Mouse (Mus musculus): Measurements from ENCODE around the gene Shroom2. TPM values are rescaled to one million over a fixed set of nuclear protein-coding genes. Genes with fewer than 3 reads are reported as not detected.

Shroom2 gene
- total and polyA plus RNA-seq, 3 experiments: 0.09 TPM; not detected in 2

DNA sequence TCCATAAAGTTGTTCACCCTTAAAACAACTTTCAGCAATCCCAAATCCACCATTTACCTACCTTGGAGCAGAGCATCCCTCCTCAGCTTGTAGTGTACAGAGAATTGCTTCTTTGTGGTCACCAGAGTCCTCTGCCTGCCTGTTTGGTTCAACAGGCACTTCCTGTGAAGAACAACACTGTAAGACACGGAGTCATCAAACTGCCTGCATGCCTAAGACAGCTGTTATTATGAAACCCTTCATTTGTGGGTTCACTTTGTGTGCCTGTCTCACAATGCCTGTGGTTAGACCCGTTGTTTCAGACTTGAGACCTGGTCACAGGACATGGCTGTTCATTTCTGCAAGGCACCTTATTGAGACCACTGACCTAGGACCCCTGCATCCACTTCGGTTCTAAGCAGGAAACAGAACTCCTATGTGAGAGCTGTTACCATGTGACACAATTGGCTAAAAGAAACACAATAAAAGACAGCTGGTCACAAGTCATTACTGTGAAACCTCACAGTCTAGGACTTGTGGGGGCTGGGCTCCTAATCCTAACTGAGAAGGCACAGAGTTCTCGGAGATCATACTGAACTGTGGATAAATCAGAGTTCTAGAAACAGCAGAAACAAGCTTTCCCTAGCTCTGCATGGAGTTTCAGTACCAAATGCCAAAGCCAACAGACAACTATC, 111.8 kb downstream of the Shroom2 start:
- Histone ChIP-seq H3K4me3 (replicated peaks in 1 of 3; ENCODE audit: low read depth in 2 of 3, low read length in 2 of 3, poor library complexity in 1 of 3) (no peak overlapping the region), H3K79me2 (replicated peaks; ENCODE audit: control insufficient read depth, extremely low read depth, insufficient read depth, poor library complexity, severe bottlenecking) (no peaks in the 10 kb centered on the region), H3K4me2 (ENCODE audit: insufficient read depth, low read depth, poor library complexity, severe bottlenecking) (no peak overlapping the region), H3K27me3 (replicated peaks) (no peaks in the 10 kb centered on the region), H3K4me1 (ENCODE audit: control insufficient read depth in 1 of 2, insufficient read depth in 2 of 2) (no peaks in the 10 kb centered on the region), H3K27ac (ENCODE audit: insufficient read depth, low read depth) (no peak overlapping the region), H3K36me3 (replicated peaks in 1 of 2; ENCODE audit: control insufficient read depth in 1 of 2, insufficient read depth in 1 of 2, low read length in 1 of 2) (no peaks in the 10 kb centered on the region), H3K9me3 (replicated peaks; ENCODE audit: low read length) (no peaks in the 10 kb centered on the region), H3K9ac (ENCODE audit: insufficient read depth, low read depth) (no peak overlapping the region)
- TF ChIP-seq MYC (IDR thresholded peaks at IDR 0.05; ENCODE audit: low read depth, low read length) (no peak), TBP (conservative IDR thresholded peaks at IDR 0.05; ENCODE audit: low read depth, low read length) (no peak), MAZ (IDR thresholded peaks at IDR 0.05; ENCODE audit: low read depth, low read length) (no peak), USF2 (conservative IDR thresholded peaks at IDR 0.05; ENCODE audit: low read depth, low read length) (no peak), ZMIZ1 (IDR thresholded peaks at IDR 0.05; ENCODE audit: low read depth, low read length) (no peak), ELF1 (IDR thresholded peaks at IDR 0.05; ENCODE audit: low read depth, low read length) (no peak), CHD2 (IDR thresholded peaks at IDR 0.05; ENCODE audit: low read length) (no peak), MAFK (IDR thresholded peaks at IDR 0.05; ENCODE audit: insufficient replicate concordance, low read length) (no peak), E2F4 (IDR thresholded peaks at IDR 0.05; ENCODE audit: insufficient replicate concordance, low read depth, low read length) (no peak), POLR2AphosphoS2 (IDR thresholded peaks at IDR 0.05; ENCODE audit: low read depth, low read length) (no peak), ZC3H11A (IDR thresholded peaks at IDR 0.05; ENCODE audit: low read depth, low read length) (no peak), RAD21 (IDR thresholded peaks at IDR 0.05; ENCODE audit: low read depth, low read length) (no peak), CTCF (conservative IDR thresholded peaks at IDR 0.05 in 1 of 2, IDR thresholded peaks at IDR 0.05 in 1 of 2; ENCODE audit: low read depth in 2 of 2, low read length in 2 of 2) (no peak)
- in situ Hi-C loops (cut with MboI; ENCODE audit: low pct_ligation_motif_present, low pct_unique_long_range_greater_than_20kb, low sequenced_read_pairs): no loop called here
- DNase-seq (ENCODE audit: extremely low read depth): no peak
- dilution Hi-C loops (cut with MboI; ENCODE audit: extremely low pct_ligation_motif_present, extremely low pct_unique_long_range_greater_than_20kb, low sequenced_read_pairs): no loop called here

DNA sequence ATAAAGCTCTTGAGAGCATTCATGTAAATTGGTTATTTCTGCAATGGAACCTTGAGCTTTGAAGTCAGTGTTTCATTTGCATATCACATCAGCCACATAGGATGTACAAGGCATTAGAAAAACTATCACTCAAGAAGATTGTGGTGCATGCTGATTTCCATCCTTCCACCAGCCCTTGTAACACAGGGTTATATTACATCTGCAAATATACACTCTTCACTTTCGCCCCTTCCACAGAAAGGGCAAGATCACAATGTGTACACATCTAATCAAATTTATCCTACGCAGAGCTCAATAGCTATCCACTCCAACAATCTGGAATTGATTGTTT, 112.7 kb downstream of the Shroom2 start:
- H3K79me2 ChIP-seq (replicated peaks; ENCODE audit: control insufficient read depth, extremely low read depth, insufficient read depth, poor library complexity, severe bottlenecking): no peaks in the 10 kb centered on the region
- H3K27ac ChIP-seq (ENCODE audit: insufficient read depth, low read depth): no peak overlapping the region
- H3K9me3 ChIP-seq (replicated peaks; ENCODE audit: low read length): no peaks in the 10 kb centered on the region
- H3K9ac ChIP-seq (ENCODE audit: insufficient read depth, low read depth): no peak overlapping the region
- dilution Hi-C loops (cut with MboI; ENCODE audit: extremely low pct_ligation_motif_present, extremely low pct_unique_long_range_greater_than_20kb, low sequenced_read_pairs) (no loop called here), in situ Hi-C loops (cut with MboI; ENCODE audit: low pct_ligation_motif_present, low pct_unique_long_range_greater_than_20kb, low sequenced_read_pairs) (no loop called here)
- H3K4me2 ChIP-seq (ENCODE audit: insufficient read depth, low read depth, poor library complexity, severe bottlenecking): no peak overlapping the region
- no peak for TF ChIP-seq ETS1 (conservative IDR thresholded peaks at IDR 0.05; ENCODE audit: low read depth, low read length)
- TF ChIP-seq MAFK (IDR thresholded peaks at IDR 0.05; ENCODE audit: insufficient replicate concordance, low read length): no peak
- no peak for TF ChIP-seq POLR2AphosphoS2 (IDR thresholded peaks at IDR 0.05; ENCODE audit: low read depth, low read length)
- no peak for TF ChIP-seq MAX (IDR thresholded peaks at IDR 0.05; ENCODE audit: low read length)
- TF ChIP-seq RAD21 (IDR thresholded peaks at IDR 0.05; ENCODE audit: low read depth, low read length): no peak
- TF ChIP-seq RCOR1 (conservative IDR thresholded peaks at IDR 0.05; ENCODE audit: low read depth, low read length): no peak
- TF ChIP-seq GABPA (IDR thresholded peaks at IDR 0.05; ENCODE audit: insufficient replicate concordance, low read depth, low read length): no peak
- no peak for TF ChIP-seq PAX5 (IDR thresholded peaks at IDR 0.05; ENCODE audit: low read length)
- no peak for TF ChIP-seq SMC3 (IDR thresholded peaks at IDR 0.05; ENCODE audit: low read depth, low read length)
- no peak for TF ChIP-seq NRF1 (IDR thresholded peaks at IDR 0.05; ENCODE audit: low read depth, low read length)
- TF ChIP-seq MEF2A (IDR thresholded peaks at IDR 0.05; ENCODE audit: borderline replicate concordance, low read depth, low read length): no peak
- TF ChIP-seq SIN3A (IDR thresholded peaks at IDR 0.05; ENCODE audit: low read length): no peak
- no peak for TF ChIP-seq ZKSCAN1 (IDR thresholded peaks at IDR 0.05; ENCODE audit: borderline replicate concordance, low read depth, low read length)
- no peak for TF ChIP-seq USF1 (IDR thresholded peaks at IDR 0.05; ENCODE audit: low read depth, low read length)
- TF ChIP-seq IRF4 (IDR thresholded peaks at IDR 0.05; ENCODE audit: low read depth, low read length): no peak
- no peak for TF ChIP-seq ELF1 (IDR thresholded peaks at IDR 0.05; ENCODE audit: low read depth, low read length)
- TF ChIP-seq KAT2A (IDR thresholded peaks at IDR 0.05; ENCODE audit: insufficient replicate concordance, low read length): no peak
- no peak for TF ChIP-seq NELFE (IDR thresholded peaks at IDR 0.05; ENCODE audit: low read depth, low read length)
- TF ChIP-seq CTCF (conservative IDR thresholded peaks at IDR 0.05 in 1 of 2, IDR thresholded peaks at IDR 0.05 in 1 of 2; ENCODE audit: low read depth in 2 of 2, low read length in 2 of 2): no peak
- no peak for DNase-seq (ENCODE audit: extremely low read depth)
- no peaks in the 10 kb centered on the region for H3K36me3 ChIP-seq (replicated peaks in 1 of 2; ENCODE audit: control insufficient read depth in 1 of 2, insufficient read depth in 1 of 2, low read length in 1 of 2)
- no peaks in the 10 kb centered on the region for H3K27me3 ChIP-seq (replicated peaks)
- H3K4me1 ChIP-seq (ENCODE audit: control insufficient read depth in 1 of 2, insufficient read depth in 2 of 2): no peaks in the 10 kb centered on the region
- no peak overlapping the region for H3K4me3 ChIP-seq (replicated peaks in 1 of 3; ENCODE audit: low read depth in 2 of 3, low read length in 2 of 3, poor library complexity in 1 of 3)

All from CH12.LX (cell line).